Comparison of ENCODE assay signal across 20 mouse cellular contexts in the genomic region with DNA sequence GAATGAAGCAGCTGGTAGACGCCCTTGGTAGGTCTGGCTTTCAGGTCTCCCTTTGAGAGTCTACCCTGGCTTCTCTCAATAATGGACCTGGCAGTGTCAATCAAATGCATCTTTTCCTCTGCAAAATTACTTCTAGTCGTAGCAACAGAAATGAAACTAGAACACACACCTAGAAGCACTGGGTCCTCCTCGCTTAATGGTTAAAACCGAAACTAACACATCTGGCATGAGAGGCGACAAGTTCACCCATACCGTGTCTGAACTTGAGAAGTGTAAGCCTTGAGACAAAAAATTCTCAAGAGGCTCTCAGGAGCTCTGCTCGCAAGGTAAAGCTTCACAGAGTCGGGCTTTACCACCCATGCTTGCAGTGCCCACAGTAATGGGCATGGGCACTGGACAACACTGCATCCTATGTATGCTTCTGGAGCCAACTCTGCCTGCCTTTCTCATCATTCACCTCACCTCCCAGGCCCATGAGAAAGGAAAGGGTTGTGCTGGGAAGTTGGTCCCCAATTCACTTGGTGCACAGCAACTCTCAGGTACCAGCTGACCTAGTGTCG. TPM values are rescaled to one million over a fixed set of nuclear protein-coding genes. Genes with fewer than 3 reads are reported as not detected.
DNase-seq lines count a peak whose midpoint lies in the region; ATAC-seq and TF ChIP-seq lines count a peak whose summit lies in the region.
"Had no signal": no experiment of that assay in that cellular context is flagged by ENCODE, and none has a peak within 500 bp of the region (broad histone marks: within the 10 kb centered on the region; RNA-seq: fewer than 3 reads in every experiment).

No protein-coding gene starts in this region.

- H3K4me2 ChIP-seq in lung, embryonic 16.5 days (ENCODE audit: low read depth, low read length): peak overlapping the region; percentile 2; the same call in 1 of the 2 replicates
- H3K4me2 ChIP-seq: heart, embryonic 12.5 days; hindbrain, embryonic 14.5 days; limb, embryonic 12.5 days; liver, embryonic 13.5 days; neural tube, embryonic 13.5 days had no signal

- no peak overlapping the region for H3K27ac ChIP-seq in lung, embryonic 16.5 days (ENCODE audit: low read length)
- peak overlapping the region; percentile 40 for H3K27ac ChIP-seq in small intestine, adult 2 months (ENCODE audit: insufficient read depth, low read depth, low read length)
- H3K27ac ChIP-seq: gastrocnemius, adult 2 months; hindbrain, embryonic 14.5 days; kidney, postnatal 0 days; limb, embryonic 12.5 days; liver, embryonic 13.5 days; neural tube, embryonic 13.5 days had no signal

- H3K4me3 ChIP-seq in lung, embryonic 16.5 days (ENCODE audit: low read length): peak overlapping the region; percentile 0; the same call in 1 of the 2 replicates
- H3K4me3 ChIP-seq in small intestine, adult 2 months (ENCODE audit: low read depth, low read length): no peak overlapping the region
- H3K4me3 ChIP-seq: gastrocnemius, adult 2 months; heart, embryonic 12.5 days; limb, embryonic 12.5 days; liver, embryonic 13.5 days; neural tube, embryonic 13.5 days had no signal

- H3K9me3 ChIP-seq in lung, embryonic 16.5 days (ENCODE audit: control insufficient read depth, low read length): no peaks in the 10 kb centered on the region
- H3K9me3 ChIP-seq: limb, embryonic 12.5 days; liver, embryonic 13.5 days; neural tube, embryonic 13.5 days had no signal

- no peak for TF ChIP-seq CTCF in small intestine, adult 2 months (IDR thresholded peaks at IDR 0.05; ENCODE audit: extremely low read depth, insufficient read length, insufficient replicate concordance, low read depth, low read length)

- H3K36me3 ChIP-seq in lung, embryonic 16.5 days (ENCODE audit: control insufficient read depth, insufficient read depth, low read length): no peaks in the 10 kb centered on the region
- no peaks in the 10 kb centered on the region for H3K36me3 ChIP-seq in small intestine, adult 2 months (ENCODE audit: control insufficient read depth, insufficient read depth, low read length)
- H3K36me3 ChIP-seq: G1E; heart, embryonic 12.5 days; limb, embryonic 12.5 days; liver, embryonic 13.5 days; neural tube, embryonic 13.5 days had no signal

- no peaks in the 10 kb centered on the region for H3K27me3 ChIP-seq in lung, embryonic 16.5 days (ENCODE audit: control insufficient read depth, insufficient read depth, low read depth, low read length)
- no peaks in the 10 kb centered on the region for H3K27me3 ChIP-seq in small intestine, adult 2 months (ENCODE audit: control insufficient read depth, insufficient read depth, low read length)

- WGBS in lung, embryonic 16.5 days: 72% methylated on average over 9 of the region's 9 CpGs
- 66% methylated on average over 9 of the region's 9 CpGs for WGBS in small intestine, adult 2 months

- 0 out of 2 replicates have a peak, but pooled peaks cover 3% of the 10 kb centered on the region for H3K4me1 ChIP-seq in lung, embryonic 16.5 days (replicated peaks; ENCODE audit: control insufficient read depth, insufficient read depth, low read length)
- peaks cover 4% of the 10 kb centered on the region; the same call in 1 of the 2 replicates for H3K4me1 ChIP-seq in small intestine, adult 2 months (ENCODE audit: control insufficient read depth, insufficient read depth, insufficient read length, low read length)
- H3K4me1 ChIP-seq: limb, embryonic 12.5 days; liver, embryonic 13.5 days had no signal

- TF ChIP-seq POLR2A in small intestine, adult 2 months (IDR thresholded peaks at IDR 0.05; ENCODE audit: low read depth, low read length): no peak

- no peak for DNase-seq in lung, postnatal 10 days
- peak; percentile 67 for DNase-seq in CD4-positive helper T cell, adult 2 months (ENCODE audit: low read depth, low spot score)
- no peak for DNase-seq in ovary, postnatal 10 days (ENCODE audit: low spot score)
- no peak for DNase-seq in cerebellum, postnatal 4 days (ENCODE audit: low spot score in 2 of 2)
- DNase-seq: cerebellum, adult 11-12 months; liver, embryonic 13.5 days had no signal

- H3K9ac ChIP-seq in lung, embryonic 16.5 days (ENCODE audit: low read length): no peak overlapping the region
- H3K9ac ChIP-seq: heart, embryonic 12.5 days; hindbrain, embryonic 14.5 days; limb, embryonic 12.5 days; liver, embryonic 13.5 days; neural tube, embryonic 13.5 days had no signal

- ATAC-seq in lung, embryonic 16.5 days (ENCODE audit: low read depth): no peak
- ATAC-seq in erythroid progenitor cell, adult 5-6 weeks (replicated peaks; ENCODE audit: low FRiP score, poor library complexity, severe bottlenecking): 0 out of 2 replicates have a peak, but pooled peaks have one; percentile 34
- ATAC-seq: intestine, postnatal 0 days had no signal

RNA-seq across cellular contexts. Expression of gene Plekha1, which starts 37.6 kb away (rescaled TPM):
- 70.0 and 71.8 TPM in 2 replicates for polyA plus RNA-seq in lung, embryonic 16.5 days (2015; fragmentation: Nextera tagmentation; extraction: Ambion mirVana)
- 2.9 TPM in 2 replicates for total RNA-seq in erythroid progenitor cell, adult 5-6 weeks (2015; ENCODE audit: low replicate concordance)
- 1.9 and 3.4 TPM in 2 replicates for total RNA-seq in erythroid progenitor cell, adult 5-6 weeks (2017; ENCODE audit: low replicate concordance)
- 12.0 and 63.7 TPM in 2 replicates for polyA plus RNA-seq in small intestine, adult 2 months (2012; rRNA removed)
- polyA plus RNA-seq: G1E had no signal

RNA-seq across cellular contexts. Expression of gene Btbd16, which starts 54.1 kb away (rescaled TPM):
- 0.06 TPM in 1 of 2 replicates, not detected in the other for polyA plus RNA-seq in lung, embryonic 16.5 days (2015; fragmentation: Nextera tagmentation; extraction: Ambion mirVana)
- not detected in 2 replicates for total RNA-seq in erythroid progenitor cell, adult 5-6 weeks (2015; ENCODE audit: low replicate concordance)
- not detected in 2 replicates for total RNA-seq in erythroid progenitor cell, adult 5-6 weeks (2017; ENCODE audit: low replicate concordance)
- 0.10 TPM in 1 of 2 replicates, not detected in the other for polyA plus RNA-seq in small intestine, adult 2 months (2012; rRNA removed)
- total RNA-seq: adrenal gland, postnatal 36 days; gastrocnemius, adult 2 months had no signal
- polyA plus RNA-seq: C2C12; embryonic facial prominence, embryonic 14.5 days; G1E; hindbrain, embryonic 14.5 days; intestine, postnatal 0 days; kidney, postnatal 0 days; limb, embryonic 12.5 days; liver, embryonic 13.5 days had no signal
